Comparison of ENCODE assay signal across 9 mouse cellular contexts in the genomic region with DNA sequence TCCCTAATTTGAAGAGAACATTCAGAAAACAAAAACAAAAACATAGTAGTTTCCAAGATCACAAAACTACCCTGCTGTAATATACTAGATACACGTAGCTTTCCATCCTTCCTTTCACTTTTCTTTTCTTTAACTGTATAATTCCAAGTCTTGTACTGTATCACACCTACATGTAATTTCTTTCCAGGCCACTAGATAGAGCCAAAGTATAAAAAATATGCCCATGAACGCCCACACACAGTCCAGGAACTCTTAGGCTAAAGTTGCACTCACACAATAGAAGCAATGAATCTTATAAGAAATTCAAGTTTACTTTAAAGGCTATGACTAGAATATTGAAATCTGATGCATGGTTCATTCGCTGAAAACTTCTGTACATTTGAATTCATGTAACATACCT.
DNase-seq lines count a peak whose midpoint lies in the region; ATAC-seq and TF ChIP-seq lines count a peak whose summit lies in the region.
"Had no signal": no experiment of that assay in that cellular context is flagged by ENCODE, and none has a peak within 500 bp of the region (broad histone marks: within the 10 kb centered on the region; RNA-seq: fewer than 3 reads in every experiment).

No protein-coding gene starts in this region.

- DNase-seq in heart, postnatal 14 days = peak; percentile 3 to 15
- DNase-seq in heart, adult 11 months = no peak
- DNase-seq in ES-E14 (ENCODE audit: low read depth, low spot score) = peak; percentile 26
- DNase-seq in urinary bladder, adult 18-20 months (ENCODE audit: low spot score in 2 of 2) = no peak
- DNase-seq in testis, postnatal 14 days (ENCODE audit: low spot score) = no peak

- intact Hi-C loops in heart, postnatal 14 days (cut with DNase I) = loop anchor here (2.0 to 10.0 kb wide), 3 partner anchors 1580 to 1804 kb away; no protein-coding TSS in a partner anchor

- no peak overlapping the region for H3K27ac ChIP-seq in ES-E14 (ENCODE audit: insufficient read depth, low read depth, low read length, poor library complexity, severe bottlenecking)
- H3K27ac ChIP-seq: embryonic facial prominence, embryonic 13.5 days had no signal

- no peaks in the 10 kb centered on the region for H3K4me1 ChIP-seq in ES-E14 (ENCODE audit: control insufficient read depth in 2 of 2, insufficient read depth in 2 of 2, low read length in 2 of 2, poor library complexity in 1 of 2)
- H3K4me1 ChIP-seq: embryonic facial prominence, embryonic 13.5 days had no signal

- H3K4me3 ChIP-seq in ES-E14 (ENCODE audit: insufficient read depth in 1 of 2, low read depth in 1 of 2, low read length in 2 of 2, poor library complexity in 1 of 2, severe bottlenecking in 1 of 2) = no peak overlapping the region
- H3K4me3 ChIP-seq: embryonic facial prominence, embryonic 13.5 days had no signal

- ATAC-seq in common myeloid progenitor, adult 5-6 weeks (replicated peaks; ENCODE audit: low read depth, poor library complexity, severe bottlenecking) = peak; percentile 96
- ATAC-seq in inflammation-experienced regulatory T-cells, adult 6 months = peak; percentile 63
- ATAC-seq in megakaryocyte progenitor cell, adult 5-6 weeks (replicated peaks; ENCODE audit: poor library complexity) = peak; percentile 90

- no peaks in the 10 kb centered on the region for H3K9me3 ChIP-seq in ES-E14 (ENCODE audit: control insufficient read depth, insufficient read depth, low read depth, low read length)
- H3K9me3 ChIP-seq: embryonic facial prominence, embryonic 13.5 days had no signal

- no peak overlapping the region for H3K9ac ChIP-seq in ES-E14 (ENCODE audit: insufficient read depth, low read depth, low read length, poor library complexity, severe bottlenecking)
- H3K9ac ChIP-seq: embryonic facial prominence, embryonic 13.5 days had no signal

- no peaks in the 10 kb centered on the region for H3K36me3 ChIP-seq in ES-E14 (ENCODE audit: control insufficient read depth, insufficient read depth, low read length, poor library complexity, severe bottlenecking)
- H3K36me3 ChIP-seq: embryonic facial prominence, embryonic 13.5 days had no signal

- in situ Hi-C loops in ES-E14 (cut with MboI; ENCODE audit: low sequenced_read_pairs in 2 of 2, unreplicated experiment in 2 of 2) = loop anchor here in 1 of 2 experiments (25.0 kb wide), 1 partner anchor 1798 kb away; no protein-coding TSS in a partner anchor

TF ChIP-seq in ES-E14, 5 proteins besides CTCF, POLR2A, EP300 and RAD21:
- TF ChIP-seq CHD2 (IDR thresholded peaks at IDR 0.05; ENCODE audit: low read depth, low read length) (no peak), ZC3H11A (IDR thresholded peaks at IDR 0.05; ENCODE audit: borderline replicate concordance, low read depth, low read length) (peak; percentile 83; the same call in 1 of the 2 replicates)

Comparison
In these comparisons a context has a peak if more than half of its experiments do, and no peak if none do; other contexts are left out.
1. DNase-seq: peak in heart, postnatal 14 days (2 of 2) and ES-E14 (single experiment); none in heart, adult 11 months (single experiment), urinary bladder, adult 18-20 months (0 of 2) and testis, postnatal 14 days (single experiment).
2. Peak in every context shown above with its lines, with median percentiles within 50 percentile points of each other: ATAC-seq.